Mouse (Mus musculus) testis, adult 2 months (tissue): ENCODE data around the gene Gpr176. TPM values are rescaled to one million over a fixed set of nuclear protein-coding genes. Genes with fewer than 3 reads are reported as not detected.

ENCODE experiments used
- H3K27ac ChIP-seq: fragments of 200-500 bp; 2 replicates; pipeline ENCODE4 v1.5.1; 2012; ENCODE audit warnings: low read depth, low read length; ENCODE audit not compliant: control insufficient read depth, insufficient read depth
- H3K27me3 ChIP-seq: fragments of 200-500 bp; 2 replicates; pipeline ENCODE4 v1.6.1; 2012; ENCODE audit warnings: mild to moderate bottlenecking, low read length, moderate library complexity; ENCODE audit not compliant: control insufficient read depth, insufficient read depth
- H3K36me3 ChIP-seq: fragments of 200-500 bp; 2 replicates; pipeline ENCODE4 v1.6.1; 2012; ENCODE audit warnings: mild to moderate bottlenecking, low read length; ENCODE audit not compliant: control insufficient read depth, insufficient read depth
- H3K4me1 ChIP-seq: fragments of 200-500 bp; 2 replicates; pipeline ENCODE4 v1.6.1; 2012; ENCODE audit warnings: low read length; ENCODE audit not compliant: control insufficient read depth, insufficient read depth
- H3K4me3 ChIP-seq: fragments of 200-500 bp; 2 replicates; pipeline ENCODE4 v1.5.1; 2012; ENCODE audit warnings: low read depth, mild to moderate bottlenecking, low read length, moderate library complexity, mixed read lengths; ENCODE audit not compliant: control insufficient read depth
- CTCF ChIP-seq: fragments of 200-500 bp; IDR thresholded peaks from 2 replicates; pipeline ENCODE4 v1.5.1; 2012; ENCODE audit warnings: low read depth, mild to moderate bottlenecking, inconsistent platforms, low read length, moderate library complexity; ENCODE audit not compliant: control insufficient read depth, insufficient read depth, insufficient replicate concordance
- POLR2A ChIP-seq: fragments of 200-500 bp; IDR thresholded peaks from 2 replicates; pipeline ENCODE4 v1.6.1; 2012; ENCODE audit warnings: low read depth, mild to moderate bottlenecking, inconsistent platforms, low read length, moderate library complexity; ENCODE audit not compliant: control insufficient read depth
- polyA plus RNA-seq: library from polyadenylated mRNA; depleted of rRNA; stranded (reverse); fragments of >200 nt; gene quantifications from 2 replicates; pipeline ENCODE4 v1.2.3, GENCODE M21; 2012; rRNA removed

The Gpr176 gene
- 0.32 and 0.36 TPM in 2 replicates for polyA plus RNA-seq

DNA sequence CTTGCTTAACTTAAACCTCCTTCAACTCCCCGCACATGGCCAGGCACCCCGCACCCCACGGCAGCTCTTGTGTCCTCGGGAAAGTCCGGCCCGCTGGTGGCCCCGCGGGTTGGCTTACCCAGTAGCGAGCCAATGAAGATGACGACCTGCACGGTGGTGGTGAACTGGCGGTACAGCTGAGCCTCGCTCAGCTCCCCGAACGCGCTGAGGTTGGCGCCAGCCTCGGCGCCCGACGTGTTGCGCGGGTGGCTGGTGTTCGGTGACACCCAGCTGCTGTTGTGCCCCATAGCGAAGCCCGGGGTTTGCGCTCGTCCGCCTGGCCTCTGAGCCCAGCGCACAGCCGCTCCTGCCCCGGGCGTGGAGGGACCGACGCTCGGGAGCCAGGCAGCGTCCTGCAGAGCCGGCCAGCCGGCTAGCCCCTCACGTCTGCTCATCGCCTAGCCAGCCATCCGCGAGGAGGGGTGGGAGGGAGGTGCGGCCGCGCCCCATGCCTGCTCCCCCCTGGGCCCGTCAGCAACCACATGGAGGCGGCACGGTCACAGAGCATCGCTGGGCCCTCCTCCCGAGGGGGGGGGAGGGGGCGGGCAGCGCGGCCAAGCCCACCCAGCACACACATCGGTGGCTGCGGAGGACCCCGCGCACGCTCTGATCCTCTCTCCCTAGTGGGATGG lies at the start of gene Gpr176:
TSS of gene Gpr176 (minus strand) at position 519 of the 671 bp plus-strand sequence.
- Histone ChIP-seq H3K4me1 (peaks cover 17% of the 10 kb centered on the region), H3K27me3 (no peaks in the 10 kb centered on the region), H3K36me3 (no peaks in the 10 kb centered on the region), H3K27ac (no peak within 1 kb of the TSS; the same call in 1 of the 2 replicates), H3K4me3 (peak within 1 kb of the TSS; percentile 77)
- TF ChIP-seq POLR2A = 0 out of 2 replicates have a peak, but pooled peaks have one; percentile 17
- TF ChIP-seq CTCF = no peak

- TF ChIP-seq POLR2A (no peak), CTCF (no peak)
- Histone ChIP-seq H3K4me1 (no peaks in the 10 kb centered on the region), H3K36me3 (no peaks in the 10 kb centered on the region; the same call in 1 of the 2 replicates), H3K27me3 (no peaks in the 10 kb centered on the region), H3K27ac (no peak overlapping the region), H3K4me3 (no peak overlapping the region)
Measured at GRCm38 (mm10) chr2:118422385-118422784, 49.2 kb upstream of the Gpr176 start.

DNA sequence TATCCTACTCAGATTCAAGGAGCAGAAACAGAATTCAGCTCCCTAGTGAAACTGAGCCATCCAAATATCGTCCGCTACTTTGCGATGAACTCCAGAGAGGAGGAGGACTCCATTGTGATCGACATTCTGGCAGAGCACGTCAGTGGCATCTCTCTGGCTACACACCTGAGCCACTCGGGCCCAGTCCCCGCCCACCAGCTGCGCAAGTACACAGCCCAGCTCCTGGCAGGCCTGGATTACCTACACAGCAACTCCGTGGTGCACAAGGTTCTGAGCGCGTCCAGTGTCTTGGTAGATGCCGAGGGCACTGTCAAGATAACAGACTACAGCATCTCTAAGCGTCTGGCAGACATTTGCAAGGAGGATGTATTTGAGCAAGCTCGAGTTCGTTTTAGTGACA lies 48.7 kb upstream of the Gpr176 start:
- Histone ChIP-seq H3K27me3 (no peaks in the 10 kb centered on the region), H3K4me3 (no peak overlapping the region), H3K36me3 (no peaks in the 10 kb centered on the region; the same call in 1 of the 2 replicates), H3K4me1 (no peaks in the 10 kb centered on the region), H3K27ac (no peak overlapping the region)
- TF ChIP-seq POLR2A = no peak
- no peak for TF ChIP-seq CTCF

DNA sequence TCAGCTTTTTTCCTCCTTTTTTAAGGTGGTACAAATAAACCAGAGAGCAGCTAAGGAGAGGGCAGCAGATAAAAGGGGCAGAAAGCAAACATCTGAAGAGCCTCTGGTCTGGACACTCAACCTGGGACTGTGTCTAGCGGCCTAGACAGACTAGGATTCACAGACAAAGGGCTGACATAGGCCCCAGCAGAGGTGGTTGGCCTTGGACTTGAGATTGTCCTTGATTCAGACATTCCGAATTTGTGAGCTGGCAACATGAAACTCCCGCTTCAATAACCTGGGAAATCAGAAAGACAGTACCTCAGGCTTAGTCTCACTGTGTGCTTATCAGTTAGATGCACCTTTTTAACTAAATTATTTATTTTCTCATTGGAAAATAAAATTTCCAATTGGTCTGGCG lies 44.9 kb upstream of the Gpr176 start:
- TF ChIP-seq CTCF (no peak), POLR2A (no peak)
- Histone ChIP-seq H3K4me1 (no peaks in the 10 kb centered on the region), H3K27ac (no peak overlapping the region), H3K36me3 (no peaks in the 10 kb centered on the region; the same call in 1 of the 2 replicates), H3K4me3 (no peak overlapping the region), H3K27me3 (no peaks in the 10 kb centered on the region)

DNA sequence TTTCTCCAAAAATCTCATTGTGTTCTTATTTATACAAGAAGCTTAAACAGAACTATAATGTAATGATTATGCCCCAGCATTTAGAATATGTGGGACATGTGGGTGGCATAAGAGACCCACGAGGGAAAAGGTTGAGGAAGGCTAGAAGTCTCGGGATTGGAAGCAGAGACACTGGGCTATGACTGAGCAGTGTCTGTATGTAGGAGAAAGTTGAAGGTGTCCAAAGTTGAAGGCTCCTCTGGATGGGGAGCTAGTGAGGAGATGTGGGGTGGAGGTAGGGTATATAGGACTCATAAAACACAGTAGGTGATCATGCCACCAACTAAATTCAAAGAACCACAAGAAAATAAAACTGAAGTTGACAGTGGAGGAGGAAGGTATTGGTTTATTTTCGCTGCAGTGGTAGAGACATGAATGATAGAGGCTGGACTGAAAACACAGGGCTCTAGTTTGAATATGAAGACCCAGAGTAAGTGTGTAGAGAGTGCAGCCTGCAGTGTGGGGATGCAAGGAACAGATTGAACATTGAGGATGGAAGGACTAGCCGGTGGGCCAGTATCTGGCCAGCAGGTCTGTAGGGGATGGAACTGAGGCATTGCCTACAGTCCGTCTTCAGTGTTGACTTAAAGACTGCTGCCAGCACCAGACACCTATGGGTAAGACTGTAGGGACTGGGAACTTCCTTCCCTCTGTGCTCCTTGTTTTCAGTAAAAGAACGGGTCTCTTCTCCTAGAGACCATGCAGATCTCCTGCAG lies 42.6 kb upstream of the Gpr176 start:
- Histone ChIP-seq H3K36me3 (no peaks in the 10 kb centered on the region), H3K4me1 (no peaks in the 10 kb centered on the region), H3K27me3 (no peaks in the 10 kb centered on the region), H3K27ac (no peak overlapping the region), H3K4me3 (no peak overlapping the region)
- TF ChIP-seq POLR2A = no peak
- TF ChIP-seq CTCF = no peak

DNA sequence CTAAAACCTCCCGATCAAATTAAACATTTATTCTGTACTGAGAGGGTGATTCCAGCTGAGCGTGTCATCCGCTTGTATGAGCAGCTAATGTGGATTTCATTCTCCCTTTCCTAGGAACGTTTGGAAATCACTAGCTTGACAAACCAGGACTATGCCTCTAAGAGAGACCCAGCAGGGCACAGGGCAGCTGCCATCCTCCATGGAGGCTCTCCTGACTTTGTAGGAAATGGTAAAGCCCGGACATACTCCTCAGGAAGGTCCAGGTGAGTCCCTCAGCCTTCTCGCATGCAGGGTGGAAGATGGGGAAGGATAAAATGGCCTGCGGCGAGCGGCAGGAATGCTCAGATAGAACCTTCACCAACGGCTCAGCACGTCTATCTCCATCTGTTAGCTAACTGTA lies 39.6 kb upstream of the Gpr176 start:
- H3K4me3 ChIP-seq = no peak overlapping the region
- TF ChIP-seq CTCF = no peak
- no peak for TF ChIP-seq POLR2A
- H3K4me1 ChIP-seq = no peaks in the 10 kb centered on the region
- H3K36me3 ChIP-seq = no peaks in the 10 kb centered on the region
- H3K27me3 ChIP-seq = no peaks in the 10 kb centered on the region
- H3K27ac ChIP-seq = no peak overlapping the region

DNA sequence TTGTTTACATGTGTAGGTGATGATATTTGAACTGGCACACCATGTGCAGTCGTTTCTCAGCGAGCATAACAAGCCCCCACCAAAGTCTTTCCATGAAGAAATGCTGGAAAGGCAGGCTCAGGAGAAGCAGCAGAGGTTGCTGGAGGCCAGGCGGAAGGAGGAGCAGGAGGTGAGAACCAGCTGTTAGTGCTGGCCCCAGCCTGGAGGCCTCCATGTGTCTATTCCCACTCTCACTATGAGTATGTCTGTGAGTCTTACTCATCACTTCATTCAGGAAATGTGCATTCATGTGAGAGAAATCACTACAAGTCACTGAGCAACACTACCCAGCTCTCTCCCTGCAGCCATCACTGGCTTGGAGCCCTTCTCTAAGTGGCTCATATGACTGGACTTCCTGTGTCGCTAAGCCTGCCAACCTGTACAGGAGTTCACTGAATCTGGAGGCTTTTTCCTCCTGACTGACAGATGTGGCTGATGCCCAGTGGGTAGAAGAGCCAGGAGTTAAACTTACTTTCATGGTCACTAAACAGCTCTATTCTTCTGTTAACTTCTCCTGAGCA lies 35.2 kb upstream of the Gpr176 start:
- no peaks in the 10 kb centered on the region for H3K27me3 ChIP-seq
- H3K36me3 ChIP-seq = no peaks in the 10 kb centered on the region
- no peak for TF ChIP-seq CTCF
- TF ChIP-seq POLR2A = no peak
- H3K4me3 ChIP-seq = no peak overlapping the region
- H3K4me1 ChIP-seq = no peaks in the 10 kb centered on the region
- no peak overlapping the region for H3K27ac ChIP-seq
